Mouse (Mus musculus): ENCODE results near the gene Rab44.

DNA sequence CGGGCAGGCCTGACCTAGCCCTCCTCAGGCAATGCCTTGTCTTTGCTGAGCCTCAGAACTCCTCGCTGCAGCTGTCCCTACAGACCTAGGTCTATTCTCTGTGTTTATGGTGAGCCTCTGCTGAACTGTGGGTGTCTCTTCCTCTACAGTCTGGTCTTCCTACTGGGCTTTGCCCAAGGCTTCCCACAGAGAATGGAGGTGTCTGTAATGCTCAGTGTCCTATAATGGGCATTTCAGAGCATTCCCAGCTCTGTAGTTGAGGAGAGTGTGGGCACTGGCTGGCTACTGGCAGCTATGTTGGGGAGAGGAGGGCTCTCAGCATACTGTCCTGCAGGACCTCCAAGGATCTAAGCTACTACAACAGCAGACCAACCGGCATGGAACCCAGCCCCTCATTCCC is 61.7 kb downstream of the Rab44 start:
- TF ChIP-seq EP300 (IDR thresholded peaks at IDR 0.05; ENCODE audit: low read depth) = no peak
- no peak for TF ChIP-seq CTCF (IDR thresholded peaks at IDR 0.05; ENCODE audit: low read depth)
